Mouse (Mus musculus): Measurements from ENCODE around the gene Emc8. TPM values are rescaled to one million over a fixed set of nuclear protein-coding genes. Genes with fewer than 3 reads are reported as not detected.

Emc8 gene
- polyA plus RNA-seq, 1 experiment: 78.9 TPM

GRCm38 (mm10) chr8:120641245-120641644, 27.1 kb downstream of the Emc8 start:
- no peak overlapping the region for H3K4me3 ChIP-seq (ENCODE audit: insufficient read depth, low read depth, low read length)
- no peak overlapping the region for H3K27ac ChIP-seq (replicated peaks; ENCODE audit: low read depth, low read length)
- peaks cover 5% of the 10 kb centered on the region; the same call in 1 of the 2 replicates for H3K4me1 ChIP-seq (ENCODE audit: control insufficient read depth, insufficient read depth, insufficient read length, low read length)

GRCm38 (mm10) chr8:120634329-120634839, 34.0 kb downstream of the Emc8 start:
- Histone ChIP-seq H3K4me3 (ENCODE audit: insufficient read depth, low read depth, low read length) (peak overlapping the region; percentile 79), H3K27ac (replicated peaks; ENCODE audit: low read depth, low read length) (0 out of 2 replicates have a peak overlapping the region, but pooled peaks have one; percentile 0), H3K4me1 (ENCODE audit: control insufficient read depth, insufficient read depth, insufficient read length, low read length) (no peaks in the 10 kb centered on the region; the same call in 1 of the 2 replicates)

- no peaks in the 10 kb centered on the region; the same call in 1 of the 2 replicates for H3K4me1 ChIP-seq (ENCODE audit: control insufficient read depth, insufficient read depth, insufficient read length, low read length)
- H3K4me3 ChIP-seq (ENCODE audit: insufficient read depth, low read depth, low read length): peak overlapping the region; percentile 79
- peak overlapping the region; percentile 16; the same call in 1 of the 2 replicates for H3K27ac ChIP-seq (replicated peaks; ENCODE audit: low read depth, low read length)
Measured at GRCm38 (mm10) chr8:120633665-120634271, 34.6 kb downstream of the Emc8 start.

- peak overlapping the region; percentile 56 for H3K27ac ChIP-seq (replicated peaks; ENCODE audit: low read depth, low read length)
- no peaks in the 10 kb centered on the region; the same call in 1 of the 2 replicates for H3K4me1 ChIP-seq (ENCODE audit: control insufficient read depth, insufficient read depth, insufficient read length, low read length)
- peak overlapping the region; percentile 79 for H3K4me3 ChIP-seq (ENCODE audit: insufficient read depth, low read depth, low read length)
Measured at GRCm38 (mm10) chr8:120632969-120633664, 35.3 kb downstream of the Emc8 start.

DNA sequence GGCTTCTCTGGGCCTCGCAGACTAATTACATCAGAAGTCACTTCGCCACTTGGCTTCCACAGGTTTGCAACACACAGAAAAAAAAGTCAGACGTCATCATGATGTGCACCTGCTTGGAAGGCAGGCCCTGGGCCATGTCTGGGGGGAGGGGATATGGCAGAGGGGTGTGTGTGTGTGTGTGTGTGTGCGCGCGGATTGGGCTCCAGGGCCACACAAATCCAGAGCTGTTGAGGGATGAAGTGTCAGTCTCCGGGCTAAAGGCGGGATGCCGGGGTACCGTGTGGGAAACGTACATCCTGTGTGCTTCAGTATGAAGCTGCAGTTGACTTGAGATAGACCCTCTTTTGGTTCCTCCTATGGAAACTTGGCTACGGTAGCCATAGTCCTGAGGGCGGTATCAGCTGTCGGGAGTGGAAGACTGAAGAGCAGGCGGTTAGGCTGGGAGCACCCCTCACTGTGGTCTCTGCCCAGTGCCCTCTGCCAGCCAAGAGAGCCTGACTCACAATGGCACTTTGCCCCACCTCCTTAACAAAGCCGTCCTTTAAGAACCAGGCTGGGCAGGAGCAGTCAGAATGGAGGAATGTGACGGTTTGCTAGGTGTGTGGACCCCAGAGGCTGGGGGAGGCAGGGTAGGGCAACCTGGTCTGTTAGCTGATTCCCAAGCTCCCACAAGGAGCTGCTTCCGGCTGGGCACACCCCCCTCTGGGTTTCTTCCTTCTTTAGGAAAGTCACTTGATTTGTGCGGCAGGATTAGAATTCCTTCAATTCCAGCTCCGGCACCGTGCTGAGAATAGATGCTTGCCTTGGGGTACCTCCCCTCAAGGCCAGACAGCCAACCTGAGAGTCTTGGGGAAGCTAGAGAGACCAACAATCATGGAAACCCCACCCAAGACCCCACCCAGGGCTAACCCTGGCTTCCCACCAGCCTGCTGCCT, 36.7 kb downstream of the Emc8 start:
- H3K27ac ChIP-seq (replicated peaks; ENCODE audit: low read depth, low read length): no peak overlapping the region
- H3K4me1 ChIP-seq (ENCODE audit: control insufficient read depth, insufficient read depth, insufficient read length, low read length): no peaks in the 10 kb centered on the region; the same call in 1 of the 2 replicates
- no peak overlapping the region for H3K4me3 ChIP-seq (ENCODE audit: insufficient read depth, low read depth, low read length)

- no peak overlapping the region for H3K4me3 ChIP-seq (ENCODE audit: insufficient read depth, low read depth, low read length)
- no peaks in the 10 kb centered on the region; the same call in 1 of the 2 replicates for H3K4me1 ChIP-seq (ENCODE audit: control insufficient read depth, insufficient read depth, insufficient read length, low read length)
- H3K27ac ChIP-seq (replicated peaks; ENCODE audit: low read depth, low read length): no peak overlapping the region
Measured at GRCm38 (mm10) chr8:120630848-120631247, 37.5 kb downstream of the Emc8 start.

- no peak overlapping the region for H3K4me3 ChIP-seq (ENCODE audit: insufficient read depth, low read depth, low read length)
- H3K27ac ChIP-seq (replicated peaks; ENCODE audit: low read depth, low read length): no peak overlapping the region
- H3K4me1 ChIP-seq (ENCODE audit: control insufficient read depth, insufficient read depth, insufficient read length, low read length): no peaks in the 10 kb centered on the region; the same call in 1 of the 2 replicates
Measured at GRCm38 (mm10) chr8:120630031-120630430, 38.3 kb downstream of the Emc8 start.

DNA sequence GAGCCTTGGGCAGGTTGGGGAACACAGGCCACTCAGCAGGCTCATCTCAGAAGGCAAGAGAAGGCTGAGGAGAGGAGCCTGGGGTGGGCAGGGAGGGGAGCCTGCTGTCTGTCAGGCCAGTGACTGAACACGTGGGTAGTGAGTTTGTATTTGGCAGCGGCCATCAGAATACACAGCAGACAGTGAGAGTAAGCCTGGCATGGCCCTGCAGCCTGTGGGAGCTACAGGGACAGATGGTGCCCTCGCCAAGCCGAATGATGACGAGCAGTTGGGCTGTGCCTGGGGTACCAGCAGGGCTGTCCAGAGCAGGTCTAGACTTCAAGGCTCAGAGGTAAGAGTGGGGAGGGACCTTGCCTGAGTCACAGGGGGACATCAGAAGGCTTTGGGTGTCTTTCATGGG, 41.1 kb downstream of the Emc8 start:
- Histone ChIP-seq H3K27ac (replicated peaks; ENCODE audit: low read depth, low read length) (no peak overlapping the region), H3K4me1 (ENCODE audit: control insufficient read depth, insufficient read depth, insufficient read length, low read length) (peaks cover 8% of the 10 kb centered on the region), H3K4me3 (ENCODE audit: insufficient read depth, low read depth, low read length) (no peak overlapping the region)

DNA sequence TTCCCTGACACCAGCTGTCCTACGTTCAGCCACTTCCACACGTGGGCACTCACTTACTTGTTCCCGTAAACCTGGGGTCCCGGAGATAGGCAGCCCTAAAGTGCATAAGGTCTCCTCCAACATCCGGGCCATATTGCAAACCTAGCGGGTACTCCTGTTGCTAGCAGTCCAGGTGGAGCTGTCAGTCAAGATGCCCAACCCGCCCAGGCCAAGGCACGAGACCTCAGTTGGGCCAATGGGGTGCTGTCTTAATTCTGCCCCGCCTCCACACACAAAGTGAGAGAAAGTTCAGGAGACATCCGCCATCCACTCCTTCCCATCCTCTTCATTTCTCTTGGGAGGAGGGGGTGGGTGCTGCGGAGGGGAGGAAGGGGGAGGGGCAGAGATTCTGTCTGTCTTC, 41.9 kb downstream of the Emc8 start:
- Histone ChIP-seq H3K4me1 (ENCODE audit: control insufficient read depth, insufficient read depth, insufficient read length, low read length) (peaks cover 10% of the 10 kb centered on the region), H3K4me3 (ENCODE audit: insufficient read depth, low read depth, low read length) (no peak overlapping the region), H3K27ac (replicated peaks; ENCODE audit: low read depth, low read length) (no peak overlapping the region)

GRCm38 (mm10) chr8:120623608-120624007, 44.8 kb downstream of the Emc8 start:
- H3K4me3 ChIP-seq (ENCODE audit: insufficient read depth, low read depth, low read length): no peak overlapping the region
- H3K27ac ChIP-seq (replicated peaks; ENCODE audit: low read depth, low read length): 0 out of 2 replicates have a peak overlapping the region, but pooled peaks have one; percentile 23
- H3K4me1 ChIP-seq (ENCODE audit: control insufficient read depth, insufficient read depth, insufficient read length, low read length): peaks cover 19% of the 10 kb centered on the region

- peak overlapping the region; percentile 42; the same call in 1 of the 2 replicates for H3K27ac ChIP-seq (replicated peaks; ENCODE audit: low read depth, low read length)
- H3K4me3 ChIP-seq (ENCODE audit: insufficient read depth, low read depth, low read length): no peak overlapping the region
- H3K4me1 ChIP-seq (ENCODE audit: control insufficient read depth, insufficient read depth, insufficient read length, low read length): peaks cover 23% of the 10 kb centered on the region
Measured at GRCm38 (mm10) chr8:120622161-120622560, 46.2 kb downstream of the Emc8 start.

GRCm38 (mm10) chr8:120620441-120620840, 47.9 kb downstream of the Emc8 start:
- H3K4me3 ChIP-seq (ENCODE audit: insufficient read depth, low read depth, low read length): no peak overlapping the region
- peaks cover 23% of the 10 kb centered on the region for H3K4me1 ChIP-seq (ENCODE audit: control insufficient read depth, insufficient read depth, insufficient read length, low read length)
- H3K27ac ChIP-seq (replicated peaks; ENCODE audit: low read depth, low read length): peak overlapping the region; percentile 99

DNA sequence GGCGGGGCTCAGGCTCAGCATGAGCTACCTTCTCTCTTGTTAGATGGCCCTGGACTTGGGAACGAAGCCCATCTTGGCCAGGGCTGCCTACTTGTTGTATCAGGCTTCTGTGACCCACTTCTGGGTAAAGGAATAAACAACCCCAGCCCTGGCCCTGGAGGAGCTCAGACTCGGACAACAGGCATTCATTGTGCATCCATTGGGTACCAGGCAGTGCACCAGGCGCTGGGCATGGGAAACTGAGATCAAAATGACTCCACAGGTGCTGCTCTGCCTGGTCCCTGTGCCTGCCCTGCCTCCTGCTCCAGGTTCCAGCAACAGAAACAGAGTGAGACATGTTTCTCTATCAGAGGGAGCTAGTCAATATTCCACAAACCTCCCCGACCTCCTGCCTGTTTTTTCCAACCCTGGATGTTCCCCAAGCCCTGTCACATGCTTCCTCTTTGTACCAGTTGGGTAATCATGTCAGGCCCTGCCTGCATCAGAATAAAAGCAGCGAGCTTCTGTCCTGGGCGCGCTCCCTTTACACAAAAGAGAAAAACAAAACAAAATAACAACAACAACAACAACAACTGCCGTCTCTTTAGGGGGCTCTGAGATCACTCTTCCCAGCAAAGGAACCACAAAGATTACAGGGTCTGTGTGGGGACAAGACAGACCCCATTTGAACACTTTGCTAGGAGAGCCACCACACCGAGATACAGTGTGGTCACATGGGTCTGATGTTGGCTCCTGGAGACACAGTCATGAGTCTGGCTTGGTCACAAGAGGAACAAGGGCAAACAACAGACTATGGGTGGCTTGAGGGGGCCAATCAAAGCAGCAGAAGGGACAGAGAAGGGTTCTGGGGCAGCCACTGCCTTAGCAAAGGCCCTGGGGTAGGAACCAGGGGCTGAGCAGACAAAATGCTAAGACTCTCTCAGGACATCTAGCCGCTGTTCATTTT, 48.9 kb downstream of the Emc8 start:
- Histone ChIP-seq H3K4me3 (ENCODE audit: insufficient read depth, low read depth, low read length) (no peak overlapping the region), H3K27ac (replicated peaks; ENCODE audit: low read depth, low read length) (peak overlapping the region; percentile 99), H3K4me1 (ENCODE audit: control insufficient read depth, insufficient read depth, insufficient read length, low read length) (peaks cover 21% of the 10 kb centered on the region)

- no peak overlapping the region for H3K4me3 ChIP-seq (ENCODE audit: insufficient read depth, low read depth, low read length)
- peaks cover 15% of the 10 kb centered on the region for H3K4me1 ChIP-seq (ENCODE audit: control insufficient read depth, insufficient read depth, insufficient read length, low read length)
- peak overlapping the region; percentile 76 for H3K27ac ChIP-seq (replicated peaks; ENCODE audit: low read depth, low read length)
Measured at GRCm38 (mm10) chr8:120618110-120618509, 50.3 kb downstream of the Emc8 start.
